Mouse (Mus musculus) liver, adult 2 months (tissue): ENCODE measurements around the gene Wipi2. TPM values are rescaled to one million over a fixed set of nuclear protein-coding genes. Genes with fewer than 3 reads are reported as not detected.
A peak's percentile ranks its signal among the peaks of the same experiment; 100 is the strongest.

Experiments used
- DNase-seq: peaks from one replicate; pipeline ENCODE4 v3.0.0-alpha.2; 2011; ENCODE audit warnings: low read depth, low spot score; ENCODE audit errors: extremely low read depth
- H3K27ac ChIP-seq: fragments of 200-500 bp; replicated peaks from 2 replicates; pipeline ENCODE4 v1.5.1; 2012; ENCODE audit warnings: low read depth, mild to moderate bottlenecking, control low read depth, inconsistent platforms, low read length; ENCODE audit not compliant: insufficient read depth
- H3K27me3 ChIP-seq: fragments of 200-500 bp; 2 replicates; pipeline ENCODE4 v1.6.1; 2012; ENCODE audit warnings: mild to moderate bottlenecking, moderate library complexity, low read length, inconsistent platforms; ENCODE audit not compliant: control insufficient read depth, insufficient read depth
- H3K36me3 ChIP-seq: fragments of 200-500 bp; 2 replicates; pipeline ENCODE4 v1.6.1; 2012; ENCODE audit warnings: low read length, inconsistent platforms; ENCODE audit not compliant: control insufficient read depth, insufficient read depth
- H3K4me1 ChIP-seq: fragments of 200-500 bp; 2 replicates; pipeline ENCODE4 v1.6.1; 2011; ENCODE audit warnings: low read length; ENCODE audit not compliant: control insufficient read depth, insufficient read depth
- H3K4me3 ChIP-seq: fragments of 200-500 bp; 2 replicates; pipeline ENCODE4 v1.5.1; 2011; ENCODE audit warnings: low read depth, mild to moderate bottlenecking, control low read depth, low read length, moderate library complexity; ENCODE audit not compliant: insufficient read depth
- H3K79me2 ChIP-seq: fragments of 200-500 bp; 2 replicates; pipeline ENCODE4 v1.6.1; 2012; ENCODE audit warnings: inconsistent platforms, mild to moderate bottlenecking, low read length, moderate library complexity; ENCODE audit not compliant: control insufficient read depth, insufficient read depth
- H3K9ac ChIP-seq: fragments of 200-500 bp; 2 replicates; pipeline ENCODE4 v1.6.1; 2012; ENCODE audit warnings: low read depth, mild to moderate bottlenecking, control low read depth, inconsistent platforms, low read length
- CTCF ChIP-seq: fragments of 200-500 bp; IDR thresholded peaks from 2 replicates; pipeline ENCODE4 v1.5.1; 2011; ENCODE audit warnings: low read depth, low read length, control low read depth
- POLR2A ChIP-seq: fragments of 200-500 bp; IDR thresholded peaks from 2 replicates; pipeline ENCODE4 v1.6.1; 2011; ENCODE audit warnings: low read length, control low read depth; ENCODE audit not compliant: insufficient read depth; ENCODE audit errors: extremely low read depth
- WGBS: fragments of 180-500 bp; shearing (Covaris S2); methylation state at CpG from one replicate; pipeline ENCODE4 v1.1.7; 2018; 5-methylcytosine and 5-hydroxymethylcytosine counted together
- polyA plus RNA-seq: library from polyadenylated mRNA; depleted of rRNA; stranded (reverse); fragments of >200 nt; gene quantifications from 2 replicates; pipeline ENCODE4 v1.2.3, GENCODE M21; 2012
- total RNA-seq: library from RNA; depleted of rRNA; stranded (reverse); fragments of >200 nt; gene quantifications from 2 replicates; pipeline ENCODE4 v1.2.3, GENCODE M21; 2014

The Wipi2 gene
- total and polyA plus RNA-seq, 2 experiments, result 39.2 to 43.9 TPM

DNA sequence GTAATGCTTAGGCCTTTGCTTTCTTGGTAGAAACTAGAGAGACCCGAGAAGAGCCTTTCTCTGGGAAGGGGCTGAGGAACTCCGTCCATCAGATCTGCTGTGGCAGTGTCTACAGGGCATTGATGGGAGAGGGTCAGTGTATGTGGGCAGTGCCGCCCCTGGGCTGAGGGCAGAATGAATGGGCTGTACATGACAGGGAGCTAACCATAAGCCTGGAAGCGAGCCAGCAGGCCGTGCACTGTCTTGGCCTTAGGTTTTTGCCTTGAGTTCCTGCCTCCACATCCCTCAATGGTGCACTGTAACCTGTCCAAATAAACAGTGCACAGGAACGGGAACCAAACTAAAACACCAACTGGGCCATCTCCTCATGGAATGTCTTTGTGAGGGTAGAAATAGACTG, 30.8 kb upstream of the Wipi2 start:
- H3K36me3 ChIP-seq, result no peaks in the 10 kb centered on the region
- no peak overlapping the region for H3K9ac ChIP-seq
- no peak overlapping the region for H3K4me3 ChIP-seq
- no peak for TF ChIP-seq POLR2A
- TF ChIP-seq CTCF, result no peak
- H3K27ac ChIP-seq, result peak overlapping the region; percentile 85
- H3K27me3 ChIP-seq, result no peaks in the 10 kb centered on the region
- H3K79me2 ChIP-seq, result no peaks in the 10 kb centered on the region
- DNase-seq, result no peak
- peaks cover 21% of the 10 kb centered on the region for H3K4me1 ChIP-seq
- 71% methylated on average over 6 of the region's 6 CpGs for WGBS

- no peak for TF ChIP-seq POLR2A
- WGBS, result 26% methylated on average over 6 of the region's 6 CpGs
Observed at GRCm38 (mm10) chr5:142597648-142598390, 29.7 kb upstream of the Wipi2 start.

DNA sequence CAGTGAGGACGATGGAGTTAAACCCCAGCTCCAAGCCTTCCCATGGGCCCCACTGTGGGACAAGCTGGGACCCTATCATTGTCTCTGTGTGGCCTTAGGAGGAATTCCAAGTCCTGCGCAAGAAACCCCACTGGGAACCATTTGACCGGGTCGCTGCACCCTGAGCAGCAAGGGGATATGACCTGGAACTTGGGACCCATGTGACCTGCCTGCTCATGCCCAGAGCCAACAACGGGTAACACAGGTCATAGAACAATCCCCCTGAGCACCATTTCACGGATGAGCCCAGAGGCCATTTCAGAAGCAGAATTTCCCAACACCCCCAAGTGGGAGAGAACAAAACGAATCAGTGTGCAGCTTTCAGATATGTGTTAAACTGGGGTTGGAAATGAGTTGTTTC, 23.1 kb upstream of the Wipi2 start:
- WGBS, result 35% methylated on average over 7 of the region's 7 CpGs
- Histone ChIP-seq H3K36me3 (no peaks in the 10 kb centered on the region), H3K79me2 (no peaks in the 10 kb centered on the region), H3K4me1 (no peaks in the 10 kb centered on the region; the same call in 1 of the 2 replicates), H3K27me3 (no peaks in the 10 kb centered on the region), H3K9ac (no peak overlapping the region), H3K4me3 (no peak overlapping the region), H3K27ac (0 out of 2 replicates have a peak overlapping the region, but pooled peaks have one; percentile 15)
- TF ChIP-seq CTCF (no peak), POLR2A (no peak)
- peak; percentile 73 for DNase-seq

More at GRCm38 (mm10) chr5:142597648-142598390, 29.7 kb upstream of the Wipi2 start:
- H3K9ac ChIP-seq, result no peak overlapping the region
- H3K36me3 ChIP-seq, result no peaks in the 10 kb centered on the region
- H3K4me1 ChIP-seq, result peaks cover 16% of the 10 kb centered on the region
- H3K79me2 ChIP-seq, result no peaks in the 10 kb centered on the region
- DNase-seq, result peak; percentile 96
- peak overlapping the region; percentile 91 for H3K27ac ChIP-seq
- no peak overlapping the region for H3K4me3 ChIP-seq
- H3K27me3 ChIP-seq, result no peaks in the 10 kb centered on the region

DNA sequence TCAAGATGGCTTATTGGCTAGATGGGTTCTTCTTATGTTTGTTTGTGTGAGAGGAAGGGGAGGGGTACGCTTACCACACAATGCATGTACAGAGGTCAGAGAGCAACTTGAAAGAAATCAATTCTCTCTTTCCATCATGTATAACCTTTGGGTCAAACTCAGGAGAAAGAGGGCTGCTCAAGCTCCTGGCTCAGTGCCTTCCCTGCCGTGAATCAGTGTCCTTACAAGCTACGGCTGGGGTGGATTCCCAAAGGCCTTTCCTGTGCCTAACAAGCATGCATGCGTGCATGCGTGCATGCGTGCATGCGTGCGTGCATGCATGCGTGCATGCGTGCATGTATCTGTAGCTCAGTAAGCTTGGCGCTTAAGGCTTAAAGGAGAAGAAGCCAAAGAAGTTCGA, 22.2 kb upstream of the Wipi2 start:
- Histone ChIP-seq H3K9ac (no peak overlapping the region), H3K27ac (no peak overlapping the region), H3K36me3 (no peaks in the 10 kb centered on the region), H3K4me1 (no peaks in the 10 kb centered on the region; the same call in 1 of the 2 replicates), H3K27me3 (no peaks in the 10 kb centered on the region), H3K79me2 (no peaks in the 10 kb centered on the region), H3K4me3 (no peak overlapping the region)
- no peak for TF ChIP-seq POLR2A
- no peak for TF ChIP-seq CTCF
- 74% methylated on average over 12 of the region's 12 CpGs for WGBS
- DNase-seq, result peak; percentile 21

GRCm38 (mm10) chr5:142608259-142608988, 19.1 kb upstream of the Wipi2 start, which contains the start of gene Mmd2:
Gene Mmd2, minus strand, starts transcription at chr5:142608800.
- peak within 1 kb of the TSS; percentile 41 for H3K9ac ChIP-seq
- H3K79me2 ChIP-seq, result no peaks in the 10 kb centered on the region
- H3K27ac ChIP-seq, result no peak within 1 kb of the TSS
- no peaks in the 10 kb centered on the region for H3K27me3 ChIP-seq
- no peaks in the 10 kb centered on the region for H3K36me3 ChIP-seq
- WGBS, result 3% methylated on average over 42 of the region's 42 CpGs
- TF ChIP-seq CTCF (no peak), POLR2A (no peak)
- peak within 1 kb of the TSS; percentile 49 for H3K4me3 ChIP-seq
- H3K4me1 ChIP-seq, result no peaks in the 10 kb centered on the region; the same call in 1 of the 2 replicates
- DNase-seq, result no peak
